Mouse (Mus musculus) frontal cortex, postnatal 10 days (tissue): ENCODE data around the gene Rarg.

ENCODE experiments used
- DNase-seq, 2 experiments: peaks; one replicate each; pipeline ENCODE4 v3.0.0; 2022; ENCODE audit warnings: low spot score in 2 of 2, mixed read lengths in 1 of 2

The Rarg gene

DNA sequence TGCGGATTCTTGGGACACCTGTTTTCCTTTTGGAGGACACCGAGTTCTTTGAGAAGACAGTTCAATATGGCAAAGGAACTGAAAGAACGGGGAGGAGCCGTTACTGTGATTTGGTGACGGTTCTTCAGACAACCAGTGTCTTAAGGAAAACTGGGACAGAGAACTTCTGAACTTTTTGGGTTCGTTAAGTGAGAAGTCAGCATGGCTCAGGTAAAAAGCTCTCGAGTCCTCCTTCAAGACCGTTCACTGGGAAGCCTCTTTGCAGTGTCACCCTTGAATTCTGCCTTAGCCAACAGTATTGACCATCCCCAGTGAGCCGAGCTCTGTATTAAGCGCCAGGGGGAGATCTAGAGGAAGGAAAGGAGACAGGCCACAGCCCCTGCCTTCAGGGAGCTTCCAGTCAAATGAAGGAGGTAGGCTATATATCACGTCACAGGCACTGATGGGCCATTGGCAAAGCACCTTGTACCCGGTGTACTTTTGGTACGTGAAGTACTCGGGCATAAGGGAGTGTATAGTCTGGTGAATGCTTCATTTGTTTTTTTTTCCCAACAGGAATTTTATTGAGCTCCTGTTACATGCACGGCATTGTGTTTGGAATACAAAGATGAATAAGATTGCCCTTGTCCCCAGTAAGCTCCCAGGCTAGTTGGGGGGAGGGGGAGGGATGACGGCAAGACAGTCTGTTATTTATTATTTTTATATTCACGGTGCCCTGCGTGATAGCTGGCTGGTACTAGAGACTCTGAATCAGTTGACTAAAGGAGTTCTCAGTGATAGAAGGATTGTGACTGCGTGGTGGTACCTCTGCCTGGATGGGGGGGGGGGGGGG, 52.4 kb downstream of the Rarg start, which contains the start of gene Csad:
TSS of gene Csad (minus strand) at position 51 of the 832 bp plus-strand sequence.
- no peak for DNase-seq

DNA sequence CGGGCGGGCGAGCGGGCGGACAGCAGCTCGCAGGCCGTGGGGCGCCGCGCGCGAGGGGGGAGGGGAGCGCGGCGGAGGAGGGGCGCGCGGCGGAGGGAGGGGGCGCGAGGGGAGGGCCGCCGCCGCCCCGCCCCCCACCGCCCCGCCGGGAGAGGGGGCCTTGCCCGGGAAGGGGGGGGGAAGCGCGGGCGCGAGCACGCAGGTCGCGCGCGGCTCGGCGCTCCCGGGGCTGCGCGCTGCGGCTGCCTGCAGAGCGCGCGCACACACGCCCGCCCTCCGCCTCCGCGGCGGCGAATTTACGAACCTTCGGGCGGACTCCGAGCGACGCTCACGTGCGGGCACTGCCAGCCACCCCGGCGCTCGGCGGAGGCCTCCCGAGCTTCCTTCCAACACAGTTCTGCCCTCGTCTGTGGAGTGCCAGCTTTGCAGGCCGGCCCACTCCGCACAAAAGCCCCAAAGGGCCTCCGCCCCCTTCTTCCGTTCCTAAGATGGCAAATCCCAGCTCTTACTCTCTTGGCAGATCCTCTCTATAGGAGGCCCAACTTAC, 53.4 kb downstream of the Rarg start:
- DNase-seq = peak; percentile 66 to 72

DNA sequence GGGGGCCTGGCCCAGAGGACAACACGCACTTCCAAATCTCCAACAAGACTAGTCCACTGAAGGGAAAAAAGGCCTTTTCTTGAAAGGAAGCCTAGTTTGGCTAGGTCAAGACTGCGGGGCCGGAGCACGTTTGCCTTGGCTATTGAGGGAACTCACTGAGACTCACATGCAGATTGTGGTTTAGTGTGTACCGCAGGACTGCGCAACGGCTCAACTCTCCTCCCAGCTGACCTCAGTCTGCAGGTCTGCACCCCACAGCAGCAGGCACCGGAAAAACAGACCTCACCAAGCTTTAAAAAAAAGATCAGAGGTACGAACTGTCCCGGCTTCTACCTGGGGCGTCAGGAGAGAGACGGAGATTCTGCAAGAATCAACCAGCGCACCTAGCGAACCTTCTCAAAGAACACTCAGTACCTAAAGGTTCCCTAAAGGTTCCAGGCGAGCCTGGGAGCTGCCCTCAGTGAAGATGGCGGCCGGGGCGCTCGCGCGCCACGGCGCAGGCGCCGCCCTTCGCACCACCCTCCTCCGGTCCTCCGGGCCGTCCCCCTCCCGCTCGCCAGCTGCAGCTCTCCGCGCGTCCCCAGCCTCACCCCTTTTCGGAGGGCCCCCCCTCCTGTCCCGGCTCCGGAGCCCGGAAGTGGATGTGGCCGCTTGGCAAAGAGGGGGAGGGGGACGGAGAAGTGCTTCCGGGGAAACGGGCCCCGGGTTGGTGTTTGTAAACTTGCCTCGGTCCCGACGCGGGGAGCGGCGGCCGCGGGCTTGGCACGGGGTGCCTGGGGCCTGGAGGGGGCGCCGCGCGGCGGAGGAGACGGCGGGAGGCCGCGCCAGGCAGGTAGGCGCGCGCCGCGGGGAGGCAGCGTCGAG, 54.1 kb downstream of the Rarg start, which contains the start of gene Zfp740:
TSS of gene Zfp740 (plus strand) at position 279 of the 864 bp plus-strand sequence.
- peak; percentile 93 to 95 for DNase-seq

DNA sequence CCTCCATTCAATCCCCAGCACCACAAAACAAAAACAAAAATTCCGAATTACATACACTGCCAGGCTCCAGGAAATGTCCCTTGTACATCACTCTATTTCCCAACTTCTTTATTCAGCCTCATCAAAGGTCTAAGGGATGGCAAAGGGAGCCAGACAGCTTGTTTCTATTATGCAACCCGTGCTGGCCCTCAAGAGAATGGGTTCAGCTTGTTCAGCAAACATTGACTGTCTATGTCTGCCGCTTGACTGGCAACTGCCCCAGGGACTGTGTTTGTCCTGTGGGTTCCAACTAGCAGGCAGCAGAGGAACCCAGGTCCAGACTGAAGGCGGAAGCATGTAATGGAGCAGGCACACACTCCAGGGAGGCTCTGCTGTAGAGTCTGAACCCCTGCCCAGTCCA, 58.5 kb downstream of the Rarg start:
- no peak for DNase-seq

DNA sequence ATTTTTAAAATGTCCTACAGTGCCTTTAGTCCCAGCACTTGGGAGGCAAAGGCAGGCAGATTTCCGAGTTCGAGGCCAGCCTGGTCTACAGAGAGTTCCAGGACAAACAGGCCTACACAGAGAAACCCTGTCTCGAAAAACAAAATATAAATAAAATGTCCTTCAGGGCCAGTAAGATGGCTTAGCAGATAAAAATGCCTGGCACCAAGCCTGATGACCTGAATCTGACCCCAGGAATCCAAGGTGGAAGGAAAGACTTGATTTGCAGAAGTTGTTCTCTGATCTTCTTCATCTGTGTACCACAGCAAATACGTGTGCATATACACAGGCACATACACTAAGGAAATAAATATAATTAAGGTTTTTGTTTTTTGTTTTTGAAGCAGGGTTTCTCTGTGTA, 61.9 kb downstream of the Rarg start:
- DNase-seq = no peak

DNA sequence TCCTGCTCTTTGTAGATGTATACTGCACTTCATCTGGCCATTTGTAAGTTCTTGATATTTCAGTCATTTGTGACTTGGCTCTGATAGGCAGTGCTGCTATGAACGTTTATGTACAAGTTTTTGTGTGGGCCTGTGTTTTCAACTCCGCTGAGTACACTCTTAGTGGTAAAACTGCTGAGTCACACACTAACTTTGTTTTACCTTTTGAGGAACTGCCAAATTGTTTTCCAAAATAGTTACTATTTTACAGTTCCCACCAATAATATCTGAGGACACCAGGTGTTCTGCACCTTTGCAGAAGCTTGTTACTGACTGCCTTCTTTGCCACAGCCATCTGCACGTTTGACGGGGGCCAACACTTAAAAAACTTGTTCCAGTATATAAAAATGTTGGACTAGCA, 62.9 kb downstream of the Rarg start:
- no peak for DNase-seq

DNA sequence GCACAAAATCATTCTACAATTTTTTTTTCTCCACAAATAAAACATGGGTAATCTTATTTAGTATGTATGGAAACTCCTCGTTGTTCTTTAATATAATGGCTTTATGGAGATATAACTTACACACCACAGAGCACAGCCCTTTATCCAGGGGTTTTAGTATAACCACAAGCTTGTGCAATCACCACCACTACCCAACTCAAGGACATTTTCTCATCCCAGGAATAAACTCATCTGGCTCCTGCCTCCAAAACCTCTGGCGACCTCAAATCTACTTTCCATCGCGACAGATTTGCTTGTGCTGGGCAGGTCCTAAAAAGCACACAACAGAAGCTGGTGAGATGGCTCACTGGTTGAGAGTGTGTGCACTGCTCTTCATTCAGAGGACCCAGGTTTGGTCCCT, 63.7 kb downstream of the Rarg start:
- DNase-seq = no peak

DNA sequence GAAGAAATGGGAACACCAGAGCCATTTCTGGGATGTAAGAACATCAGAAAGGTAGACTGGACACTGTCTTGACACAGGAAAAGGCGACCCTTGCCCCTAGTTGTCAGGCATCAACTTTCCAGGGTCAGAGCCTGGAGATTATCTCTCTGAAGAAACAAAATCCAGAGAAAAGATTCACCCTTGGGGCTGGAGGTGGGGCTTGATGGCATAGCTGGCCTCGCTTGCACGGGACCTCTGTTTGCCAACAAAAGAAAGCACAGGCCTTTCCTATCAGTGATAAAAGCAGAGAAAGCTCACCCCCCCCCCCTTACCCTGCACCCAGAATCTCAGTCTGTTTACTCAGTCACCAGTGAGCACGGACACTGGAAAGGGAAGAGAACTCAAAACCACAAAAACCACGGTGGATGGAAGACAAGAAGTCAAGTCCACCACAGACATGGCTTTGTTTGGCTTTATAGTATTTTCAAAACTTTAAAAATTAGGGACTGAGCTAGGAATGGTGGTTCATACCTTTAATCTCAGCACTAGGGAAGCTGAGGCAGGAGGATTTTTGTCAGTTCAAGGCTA, 64.4 kb downstream of the Rarg start:
- DNase-seq = no peak

DNA sequence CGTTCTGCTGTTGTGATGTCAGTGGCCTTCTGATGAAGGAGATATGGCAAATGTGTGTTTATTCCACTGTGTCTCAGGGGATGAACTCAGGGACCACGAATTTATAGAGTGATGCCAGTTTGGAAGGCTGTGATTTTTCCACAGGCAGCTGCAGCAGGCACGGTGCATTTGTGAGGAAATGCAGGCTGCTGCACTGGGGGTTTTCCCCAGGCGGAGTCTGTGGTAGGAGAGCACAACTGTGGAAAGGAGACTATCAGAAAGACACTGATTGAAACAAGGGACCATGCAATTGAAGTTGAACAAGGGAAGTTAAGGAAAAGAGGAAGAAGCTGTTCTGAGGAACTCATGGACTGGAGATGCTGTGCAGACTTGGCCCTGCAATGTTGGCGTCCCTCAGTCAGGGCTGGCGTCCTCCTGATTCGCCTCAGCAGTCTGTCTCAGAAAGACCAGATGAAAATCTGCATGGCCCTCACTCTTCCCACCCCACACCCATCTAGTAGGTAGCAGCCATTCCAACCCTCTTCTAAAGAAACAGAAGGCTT, 65.0 kb downstream of the Rarg start:
- DNase-seq = no peak

DNA sequence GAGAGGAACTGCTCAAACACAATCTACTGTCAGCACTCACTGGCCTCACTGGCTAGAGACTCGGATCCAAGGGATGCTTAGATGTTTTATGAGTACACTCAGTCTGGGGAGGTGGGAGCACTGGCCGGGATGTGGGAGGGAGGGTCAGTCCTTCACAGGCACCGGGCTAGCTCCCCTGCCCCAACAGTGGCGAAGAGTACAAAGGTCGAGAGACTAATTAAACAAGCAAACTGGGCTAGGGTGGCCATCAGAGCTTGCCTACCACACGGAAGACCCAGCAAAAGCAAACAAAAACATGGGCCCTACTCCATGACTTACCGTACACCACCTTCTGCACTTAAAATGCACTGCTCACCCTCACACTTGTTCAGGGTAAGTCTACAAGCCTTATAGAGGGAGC, 65.6 kb downstream of the Rarg start:
- no peak for DNase-seq

DNA sequence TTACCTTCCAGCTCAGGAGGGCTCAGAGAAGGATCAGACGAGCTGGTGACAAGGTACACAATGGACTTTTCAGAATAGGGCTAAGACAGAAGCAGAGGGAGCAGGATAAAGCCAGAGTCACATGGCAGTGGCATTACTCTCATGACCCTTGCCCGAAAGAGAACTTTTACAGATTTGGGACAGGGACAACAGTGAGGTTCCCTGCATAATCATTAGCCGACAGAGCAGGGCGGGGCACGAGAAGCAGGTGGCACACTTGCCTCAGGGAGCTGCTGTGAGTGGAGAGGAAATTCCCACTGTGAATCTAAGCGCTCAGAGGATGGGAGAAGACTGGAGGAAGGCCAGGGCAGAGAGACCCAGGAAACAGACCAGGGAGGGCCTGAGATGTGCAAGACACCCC, 68.4 kb downstream of the Rarg start:
- DNase-seq = no peak

DNA sequence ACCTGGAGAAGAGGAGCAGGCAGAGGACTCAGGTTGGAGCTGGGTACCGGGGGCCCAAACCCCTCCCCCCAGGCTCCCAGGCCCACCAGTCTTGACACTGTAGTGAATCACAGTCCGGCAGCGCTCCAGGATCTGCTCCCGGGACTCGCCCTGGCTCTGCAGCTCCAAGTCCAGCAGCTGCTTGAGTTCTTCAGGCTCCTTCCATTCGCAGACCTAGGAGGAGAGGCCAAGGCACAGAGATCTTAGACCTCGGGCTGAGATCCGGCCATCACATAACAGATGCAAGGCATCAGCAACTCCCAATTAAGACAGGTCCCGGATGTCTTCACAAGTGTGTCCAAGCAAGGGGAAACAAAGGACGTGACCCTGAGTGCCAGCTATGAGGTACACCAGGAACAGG, 69.2 kb downstream of the Rarg start:
- no peak for DNase-seq

DNA sequence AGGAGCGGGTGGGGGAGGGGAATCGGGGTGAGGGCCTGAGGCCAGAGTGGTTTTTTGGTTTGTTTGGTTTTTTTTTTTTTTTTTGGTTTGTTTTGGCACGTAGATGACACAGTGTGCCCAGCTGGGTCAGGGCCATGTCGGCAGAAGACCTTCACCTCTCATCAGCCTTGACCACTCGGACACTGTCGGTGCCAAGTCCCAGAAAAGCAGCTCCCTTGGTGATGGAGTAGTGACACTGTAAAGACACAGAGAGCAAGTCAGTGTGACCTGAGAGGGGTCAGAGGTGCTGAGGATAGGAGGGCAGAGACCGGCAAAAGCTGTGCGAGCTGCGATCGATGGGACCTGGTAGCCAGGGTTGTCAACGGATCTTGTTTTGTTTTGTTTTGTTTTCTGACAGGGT, 71.1 kb downstream of the Rarg start:
- no peak for DNase-seq
